Mouse (Mus musculus): ENCODE results near the gene Prrt2. TPM values are rescaled to one million over a fixed set of nuclear protein-coding genes. Genes with fewer than 3 reads are reported as not detected.

Prrt2 gene
- polyA plus RNA-seq, 1 experiment = 3.5 TPM

DNA sequence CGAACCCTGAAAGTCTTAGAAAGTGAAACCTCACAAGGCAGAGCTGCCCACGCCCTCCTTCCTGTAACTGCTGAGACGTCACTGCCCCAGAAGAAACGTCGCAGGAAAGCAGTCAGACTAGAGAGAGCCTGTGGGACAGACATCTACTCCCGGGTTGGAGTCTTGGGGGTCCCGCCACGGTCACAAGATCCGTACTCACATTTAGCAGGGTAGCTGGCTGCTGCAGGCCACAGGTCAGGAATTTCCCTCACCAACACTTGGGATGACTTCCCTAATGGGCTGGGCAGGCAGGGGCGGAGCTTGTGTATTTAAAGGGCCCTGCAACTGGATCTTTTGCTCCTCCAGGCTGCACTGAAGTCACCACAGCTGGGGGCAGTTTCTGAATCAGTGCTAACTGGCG, 6.7 kb downstream of the Prrt2 start, which contains the start of gene Mvp:
Gene Mvp (minus strand): TSS at position 302 of the 400 bp plus-strand sequence.
- Histone ChIP-seq H3K27me3 (ENCODE audit: control insufficient read depth, insufficient read depth, low read length, poor library complexity, severe bottlenecking) (no peaks in the 10 kb centered on the region), H3K27ac (ENCODE audit: insufficient read depth, low read length) (peak within 1 kb of the TSS; percentile 61), H3K4me3 (ENCODE audit: low read depth, low read length) (peak within 1 kb of the TSS; percentile 70), H3K4me1 (ENCODE audit: control insufficient read depth, insufficient read depth, low read length) (peaks cover 5% of the 10 kb centered on the region), H3K9ac (ENCODE audit: low read depth, poor library complexity, severe bottlenecking) (peak within 1 kb of the TSS; percentile 35), H3K9me3 (replicated peaks; ENCODE audit: control insufficient read depth, insufficient read depth, low read length, poor library complexity, severe bottlenecking) (no peaks in the 10 kb centered on the region), H3K36me3 (ENCODE audit: control insufficient read depth, insufficient read depth, low read length, poor library complexity, severe bottlenecking) (peaks cover 9% of the 10 kb centered on the region)
- TF ChIP-seq CTCF (IDR thresholded peaks at IDR 0.05; ENCODE audit: low read depth, low read length) = no peak
- TF ChIP-seq EP300 (IDR thresholded peaks at IDR 0.05; ENCODE audit: insufficient read depth, low read depth, low read length) = no peak
- TF ChIP-seq POLR2A (IDR thresholded peaks at IDR 0.05; ENCODE audit: insufficient read depth, low read length) = no peak

DNA sequence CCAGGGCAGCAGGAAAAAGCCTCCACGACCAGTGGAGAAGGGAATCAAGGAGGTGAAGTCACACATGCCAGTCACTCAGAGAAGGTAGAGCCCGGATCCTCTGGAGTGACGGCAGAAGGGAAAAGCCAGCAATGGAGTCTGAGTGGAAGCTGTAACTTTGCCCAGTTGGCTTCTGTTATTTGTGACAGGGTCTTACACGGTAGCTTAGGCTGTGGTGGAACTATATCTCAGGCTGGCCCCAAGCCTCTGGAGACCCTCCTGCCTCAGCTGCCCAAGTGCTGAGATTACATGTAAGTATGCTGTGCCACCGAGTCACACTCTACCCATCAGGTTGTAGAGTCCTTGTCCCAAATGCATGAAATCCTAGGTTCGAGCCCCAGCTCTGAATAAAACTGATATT, 7.6 kb downstream of the Prrt2 start:
- H3K9ac ChIP-seq (ENCODE audit: low read depth, poor library complexity, severe bottlenecking) = no peak overlapping the region
- peaks cover 9% of the 10 kb centered on the region for H3K36me3 ChIP-seq (ENCODE audit: control insufficient read depth, insufficient read depth, low read length, poor library complexity, severe bottlenecking)
- H3K4me3 ChIP-seq (ENCODE audit: low read depth, low read length) = no peak overlapping the region
- TF ChIP-seq POLR2A (IDR thresholded peaks at IDR 0.05; ENCODE audit: insufficient read depth, low read length) (no peak), CTCF (IDR thresholded peaks at IDR 0.05; ENCODE audit: low read depth, low read length) (no peak), EP300 (IDR thresholded peaks at IDR 0.05; ENCODE audit: insufficient read depth, low read depth, low read length) (no peak)
- H3K9me3 ChIP-seq (replicated peaks; ENCODE audit: control insufficient read depth, insufficient read depth, low read length, poor library complexity, severe bottlenecking) = no peaks in the 10 kb centered on the region
- H3K27ac ChIP-seq (ENCODE audit: insufficient read depth, low read length) = no peak overlapping the region
- H3K27me3 ChIP-seq (ENCODE audit: control insufficient read depth, insufficient read depth, low read length, poor library complexity, severe bottlenecking) = no peaks in the 10 kb centered on the region
- H3K4me1 ChIP-seq (ENCODE audit: control insufficient read depth, insufficient read depth, low read length) = peaks cover 5% of the 10 kb centered on the region

DNA sequence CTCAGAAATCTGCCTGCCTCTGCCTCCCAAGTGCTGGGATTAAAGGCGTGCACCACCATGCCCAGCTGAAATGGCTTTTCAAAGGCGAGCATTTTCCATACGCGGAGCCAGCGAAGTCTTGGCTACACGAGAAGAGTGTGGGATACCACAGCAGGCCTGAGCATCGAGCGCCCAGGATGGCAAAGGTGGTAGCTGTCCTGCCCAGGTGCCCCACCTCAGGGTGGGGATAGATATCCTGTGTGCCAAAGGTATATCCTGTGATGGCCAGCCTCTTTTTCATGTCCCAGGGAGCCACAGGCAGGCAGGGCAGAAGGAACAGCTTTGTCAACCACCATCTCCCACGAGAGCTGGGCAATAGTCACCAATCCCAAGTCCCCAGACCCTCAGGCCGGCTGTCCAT, 8.2 kb downstream of the Prrt2 start:
- H3K4me1 ChIP-seq (ENCODE audit: control insufficient read depth, insufficient read depth, low read length) = peaks cover 5% of the 10 kb centered on the region
- no peaks in the 10 kb centered on the region for H3K9me3 ChIP-seq (replicated peaks; ENCODE audit: control insufficient read depth, insufficient read depth, low read length, poor library complexity, severe bottlenecking)

DNA sequence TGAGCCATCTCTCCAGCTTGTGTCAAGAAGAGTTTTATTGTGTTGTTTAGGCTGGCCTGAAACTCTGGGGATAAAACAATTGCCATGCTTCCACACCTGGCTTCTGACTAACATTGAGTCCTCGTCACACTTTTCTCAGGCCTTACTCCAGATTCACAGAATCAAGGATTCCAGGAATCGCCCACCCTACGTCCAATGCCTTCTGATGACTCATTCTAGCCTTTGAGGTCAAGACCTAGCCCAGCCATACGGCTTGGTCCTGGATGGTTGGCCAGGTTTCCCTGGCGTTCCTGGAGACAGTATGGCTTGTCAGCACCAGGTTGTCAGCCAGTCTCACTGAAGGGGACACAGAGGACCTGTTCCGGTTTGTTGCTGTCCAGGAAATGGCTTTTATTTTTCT, 8.6 kb downstream of the Prrt2 start:
- TF ChIP-seq EP300 (IDR thresholded peaks at IDR 0.05; ENCODE audit: insufficient read depth, low read depth, low read length) (no peak), CTCF (IDR thresholded peaks at IDR 0.05; ENCODE audit: low read depth, low read length) (no peak), POLR2A (IDR thresholded peaks at IDR 0.05; ENCODE audit: insufficient read depth, low read length) (no peak)
- Histone ChIP-seq H3K27ac (ENCODE audit: insufficient read depth, low read length) (0 out of 2 replicates have a peak overlapping the region, but pooled peaks have one; percentile 7), H3K9ac (ENCODE audit: low read depth, poor library complexity, severe bottlenecking) (no peak overlapping the region), H3K9me3 (replicated peaks; ENCODE audit: control insufficient read depth, insufficient read depth, low read length, poor library complexity, severe bottlenecking) (no peaks in the 10 kb centered on the region), H3K4me1 (ENCODE audit: control insufficient read depth, insufficient read depth, low read length) (peaks cover 7% of the 10 kb centered on the region), H3K36me3 (ENCODE audit: control insufficient read depth, insufficient read depth, low read length, poor library complexity, severe bottlenecking) (peaks cover 9% of the 10 kb centered on the region), H3K4me3 (ENCODE audit: low read depth, low read length) (no peak overlapping the region), H3K27me3 (ENCODE audit: control insufficient read depth, insufficient read depth, low read length, poor library complexity, severe bottlenecking) (no peaks in the 10 kb centered on the region)

More for the DNA sequence above, 8.2 kb downstream of the Prrt2 start:
- Histone ChIP-seq H3K4me3 (ENCODE audit: low read depth, low read length) (no peak overlapping the region), H3K27me3 (ENCODE audit: control insufficient read depth, insufficient read depth, low read length, poor library complexity, severe bottlenecking) (no peaks in the 10 kb centered on the region), H3K27ac (ENCODE audit: insufficient read depth, low read length) (no peak overlapping the region), H3K36me3 (ENCODE audit: control insufficient read depth, insufficient read depth, low read length, poor library complexity, severe bottlenecking) (peaks cover 9% of the 10 kb centered on the region), H3K9ac (ENCODE audit: low read depth, poor library complexity, severe bottlenecking) (no peak overlapping the region)
- TF ChIP-seq CTCF (IDR thresholded peaks at IDR 0.05; ENCODE audit: low read depth, low read length) (no peak), EP300 (IDR thresholded peaks at IDR 0.05; ENCODE audit: insufficient read depth, low read depth, low read length) (no peak), POLR2A (IDR thresholded peaks at IDR 0.05; ENCODE audit: insufficient read depth, low read length) (no peak)

DNA sequence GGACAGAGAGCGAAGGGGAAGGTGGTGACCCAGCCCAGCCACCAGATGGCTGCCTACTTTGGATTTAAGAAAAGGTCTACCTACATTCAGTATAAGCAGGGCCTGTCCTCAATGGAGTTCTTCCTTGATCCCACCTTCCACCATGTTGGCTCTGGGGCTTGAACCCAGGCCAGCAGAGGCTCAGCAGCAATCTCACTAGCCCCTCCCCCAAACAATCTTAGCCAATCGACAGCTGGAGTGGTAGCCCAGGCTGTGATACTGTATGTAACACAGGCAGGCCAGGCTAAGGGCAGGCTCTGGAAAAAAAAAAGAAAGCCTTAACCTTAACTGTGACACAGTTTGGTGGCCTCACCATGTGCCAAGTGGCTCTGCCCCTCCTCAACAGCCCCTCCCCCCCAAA, 9.3 kb downstream of the Prrt2 start:
- 0 out of 2 replicates have a peak overlapping the region, but pooled peaks have one; percentile 20 for H3K27ac ChIP-seq (ENCODE audit: insufficient read depth, low read length)
- peak overlapping the region; percentile 21; the same call in 1 of the 2 replicates for H3K4me3 ChIP-seq (ENCODE audit: low read depth, low read length)
- TF ChIP-seq EP300 (IDR thresholded peaks at IDR 0.05; ENCODE audit: insufficient read depth, low read depth, low read length) (no peak), CTCF (IDR thresholded peaks at IDR 0.05; ENCODE audit: low read depth, low read length) (no peak), POLR2A (IDR thresholded peaks at IDR 0.05; ENCODE audit: insufficient read depth, low read length) (no peak)
- no peaks in the 10 kb centered on the region for H3K27me3 ChIP-seq (ENCODE audit: control insufficient read depth, insufficient read depth, low read length, poor library complexity, severe bottlenecking)
- peaks cover 7% of the 10 kb centered on the region for H3K4me1 ChIP-seq (ENCODE audit: control insufficient read depth, insufficient read depth, low read length)
- peaks cover 9% of the 10 kb centered on the region for H3K36me3 ChIP-seq (ENCODE audit: control insufficient read depth, insufficient read depth, low read length, poor library complexity, severe bottlenecking)
- H3K9me3 ChIP-seq (replicated peaks; ENCODE audit: control insufficient read depth, insufficient read depth, low read length, poor library complexity, severe bottlenecking) = no peaks in the 10 kb centered on the region
- H3K9ac ChIP-seq (ENCODE audit: low read depth, poor library complexity, severe bottlenecking) = peak overlapping the region; percentile 22; the same call in 1 of the 2 replicates

DNA sequence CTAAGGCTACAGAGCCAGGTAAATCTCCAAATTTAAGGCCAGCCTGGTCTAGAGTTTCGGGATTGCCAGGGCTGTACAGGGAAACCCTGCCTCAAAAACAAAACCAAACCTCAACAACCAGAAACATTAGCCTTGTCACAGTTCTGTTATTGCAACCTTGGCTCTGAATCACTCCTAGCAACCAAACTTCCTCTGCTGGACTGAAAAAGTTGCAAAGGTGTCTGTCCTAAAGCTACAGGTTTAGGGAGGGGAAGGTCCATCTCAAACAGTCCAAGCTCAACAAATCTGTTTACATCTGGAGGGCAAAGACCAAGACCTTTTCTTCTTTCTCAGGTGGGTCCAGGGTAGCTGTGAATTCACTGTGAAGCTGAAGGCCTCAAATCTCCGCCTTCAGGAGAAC, 10.0 kb downstream of the Prrt2 start:
- H3K9ac ChIP-seq (ENCODE audit: low read depth, poor library complexity, severe bottlenecking) = 0 out of 2 replicates have a peak overlapping the region, but pooled peaks have one; percentile 22
- H3K27ac ChIP-seq (ENCODE audit: insufficient read depth, low read length) = peak overlapping the region; percentile 20; the same call in 1 of the 2 replicates
- no peaks in the 10 kb centered on the region for H3K9me3 ChIP-seq (replicated peaks; ENCODE audit: control insufficient read depth, insufficient read depth, low read length, poor library complexity, severe bottlenecking)
- no peak overlapping the region for H3K4me3 ChIP-seq (ENCODE audit: low read depth, low read length)
- TF ChIP-seq POLR2A (IDR thresholded peaks at IDR 0.05; ENCODE audit: insufficient read depth, low read length) = no peak
- no peak for TF ChIP-seq CTCF (IDR thresholded peaks at IDR 0.05; ENCODE audit: low read depth, low read length)
- TF ChIP-seq EP300 (IDR thresholded peaks at IDR 0.05; ENCODE audit: insufficient read depth, low read depth, low read length) = no peak
- peaks cover 7% of the 10 kb centered on the region for H3K4me1 ChIP-seq (ENCODE audit: control insufficient read depth, insufficient read depth, low read length)
- peaks cover 9% of the 10 kb centered on the region for H3K36me3 ChIP-seq (ENCODE audit: control insufficient read depth, insufficient read depth, low read length, poor library complexity, severe bottlenecking)
- H3K27me3 ChIP-seq (ENCODE audit: control insufficient read depth, insufficient read depth, low read length, poor library complexity, severe bottlenecking) = no peaks in the 10 kb centered on the region
